Mouse (Mus musculus) heart, postnatal 0 days (tissue): ENCODE results near the gene Tarm1. TPM values are rescaled to one million over a fixed set of nuclear protein-coding genes. Genes with fewer than 3 reads are reported as not detected.

Experiments
- ATAC-seq: fragments of 200-750 bp; cut with Nextera tagmentation; 2 replicates; pipeline ENCODE4 v1.8.0; 2017; ENCODE audit warnings: low read depth, moderate number of reproducible peaks, moderate library complexity; ENCODE audit not compliant: insufficient read depth
- DNase-seq: peaks from one replicate; pipeline ENCODE4 v3.0.0-alpha.2; 2016; ENCODE audit warnings: low spot score
- H3K27ac ChIP-seq: fragments of 300-500 bp; sonication (generic); 2 replicates; pipeline ENCODE4 v1.5.1; 2014; ENCODE audit warnings: low read depth, mild to moderate bottlenecking
- H3K27me3 ChIP-seq: fragments of 300-500 bp; sonication (generic); 2 replicates; pipeline ENCODE4 v1.6.1; 2014; ENCODE audit warnings: low read length, mixed read lengths; ENCODE audit not compliant: control insufficient read depth, insufficient read depth
- H3K36me3 ChIP-seq: fragments of 300-500 bp; sonication (generic); replicated peaks from 2 replicates; pipeline ENCODE4 v1.6.1; 2014; ENCODE audit warnings: low read length, mixed read lengths; ENCODE audit not compliant: control insufficient read depth, insufficient read depth
- H3K4me1 ChIP-seq: fragments of 300-500 bp; sonication (generic); 2 replicates; pipeline ENCODE4 v1.6.1; 2014; ENCODE audit warnings: antibody characterized with exemption; ENCODE audit not compliant: control insufficient read depth, insufficient read depth
- H3K4me2 ChIP-seq: fragments of 300-500 bp; sonication (generic); 2 replicates; pipeline ENCODE4 v1.6.1; 2014; ENCODE audit warnings: low read depth, mild to moderate bottlenecking, low read length, moderate library complexity
- H3K4me3 ChIP-seq: fragments of 300-500 bp; sonication (generic); 2 replicates; pipeline ENCODE4 v1.5.1; 2014; ENCODE audit warnings: low read depth, low read length
- H3K9ac ChIP-seq: fragments of 300-500 bp; sonication (generic); replicated peaks from 2 replicates; pipeline ENCODE4 v1.6.1; 2014; ENCODE audit warnings: low read depth, low read length, mixed read lengths
- H3K9me3 ChIP-seq: fragments of 300-500 bp; sonication (generic); replicated peaks from 2 replicates; pipeline ENCODE4 v1.6.1; 2016; ENCODE audit warnings: low read length; ENCODE audit not compliant: control insufficient read depth
- CTCF ChIP-seq: IDR thresholded peaks from 2 replicates; pipeline ENCODE4 v1.5.1; 2016; ENCODE audit warnings: antibody characterized with exemption, control low read depth, low read depth
- EP300 ChIP-seq: IDR thresholded peaks from 2 replicates; pipeline ENCODE4 v1.6.1; 2016; ENCODE audit warnings: antibody characterized with exemption, low read depth
- WGBS: fragments of 180-500 bp; shearing (Covaris S2); extraction: QIAGEN DNeasy Blood & Tissue Kit; methylation state at CpG from one replicate; pipeline ENCODE4 v1.1.7; 2014; 5-methylcytosine and 5-hydroxymethylcytosine counted together
- polyA plus RNA-seq: library from polyadenylated mRNA; unstranded; fragments of >200 nt; fragmentation: Nextera tagmentation; extraction: Ambion mirVana; gene quantifications from 2 replicates; pipeline ENCODE4 v1.2.1, GENCODE M21; 2015
- total RNA-seq: library from RNA; depleted of rRNA; stranded (reverse); fragments of >200 nt; gene quantifications from 2 replicates; pipeline ENCODE4 v1.2.3, GENCODE M21; 2014; ENCODE audit warnings: low replicate concordance

Tarm1 gene
- total and polyA plus RNA-seq, 2 experiments from 2014 or later = not detected

- Histone ChIP-seq H3K36me3 (no peaks in the 10 kb centered on the region), H3K9ac (no peak overlapping the region), H3K4me2 (no peak overlapping the region), H3K27ac (no peak overlapping the region), H3K4me1 (no peaks in the 10 kb centered on the region), H3K27me3 (no peaks in the 10 kb centered on the region), H3K4me3 (no peak overlapping the region), H3K9me3 (no peaks in the 10 kb centered on the region)
- TF ChIP-seq CTCF = no peak
- no peak for TF ChIP-seq EP300
- no peak for ATAC-seq
- no peak for DNase-seq
- WGBS = 10% methylated on average over 19 of the region's 19 CpGs
Measured at GRCm38 (mm10) chr7:3474291-3475080, 27.9 kb downstream of the Tarm1 start.

- H3K4me2 ChIP-seq = no peak overlapping the region
- H3K4me3 ChIP-seq = no peak overlapping the region
- ATAC-seq = no peak
- TF ChIP-seq EP300 = no peak
- TF ChIP-seq CTCF = no peak
- no peaks in the 10 kb centered on the region for H3K4me1 ChIP-seq
- H3K36me3 ChIP-seq = no peaks in the 10 kb centered on the region
- H3K27ac ChIP-seq = no peak overlapping the region
- H3K9ac ChIP-seq = no peak overlapping the region
- DNase-seq = no peak
- H3K27me3 ChIP-seq = no peaks in the 10 kb centered on the region
- 62% methylated on average over 3 of the region's 3 CpGs for WGBS
- H3K9me3 ChIP-seq = no peaks in the 10 kb centered on the region
Measured at GRCm38 (mm10) chr7:3472774-3473173, 29.6 kb downstream of the Tarm1 start.

- Histone ChIP-seq H3K4me3 (no peak overlapping the region), H3K27ac (no peak overlapping the region), H3K27me3 (no peaks in the 10 kb centered on the region), H3K4me2 (no peak overlapping the region), H3K9me3 (no peaks in the 10 kb centered on the region), H3K36me3 (no peaks in the 10 kb centered on the region), H3K4me1 (no peaks in the 10 kb centered on the region), H3K9ac (no peak overlapping the region)
- DNase-seq (no peak), ATAC-seq (no peak)
- TF ChIP-seq EP300 (no peak), CTCF (no peak)
- 44% methylated on average over 2 of the region's 2 CpGs for WGBS
Measured at GRCm38 (mm10) chr7:3468614-3469013, 33.8 kb downstream of the Tarm1 start.

DNA sequence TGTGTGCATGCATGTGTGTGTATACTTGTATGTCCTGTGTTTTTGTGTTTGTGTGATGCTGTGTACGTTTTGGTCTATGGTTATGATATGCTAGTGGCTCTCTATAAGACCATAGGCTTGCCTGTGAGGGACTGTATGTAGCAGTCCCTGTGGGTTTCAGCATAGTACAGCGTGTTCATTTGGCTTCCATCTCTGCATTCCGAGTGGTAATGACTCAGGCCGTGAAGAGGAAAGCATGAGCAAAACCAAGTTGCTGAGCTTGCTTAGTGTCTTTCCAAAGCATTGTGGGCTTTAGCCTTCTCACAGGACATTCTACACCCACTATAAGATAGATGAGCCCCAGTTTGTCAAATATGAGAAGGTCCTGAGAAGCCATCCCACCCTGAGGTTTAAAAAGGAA lies 39.1 kb downstream of the Tarm1 start:
- no peaks in the 10 kb centered on the region for H3K9me3 ChIP-seq
- WGBS = 75% methylated on average over 4 of the region's 4 CpGs
- ATAC-seq = no peak

DNA sequence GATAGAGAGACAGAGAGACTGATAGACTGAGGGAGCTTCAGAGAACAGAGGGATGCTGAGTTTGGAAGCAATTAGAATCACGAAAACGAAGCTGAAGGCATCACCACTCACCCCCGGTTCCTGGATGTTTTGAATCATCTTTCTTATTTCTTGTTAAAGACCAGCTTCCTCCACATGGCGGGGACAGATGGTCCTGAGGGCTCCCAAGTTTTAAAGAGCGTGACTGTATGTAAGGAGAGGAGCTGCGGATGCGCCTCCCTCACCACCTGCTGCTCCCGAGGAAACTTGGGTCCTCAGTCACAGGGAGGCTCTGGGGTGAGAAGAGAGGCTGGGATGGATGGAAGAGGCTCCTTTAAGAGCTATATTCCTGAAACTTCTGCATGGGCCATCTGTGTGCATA lies 42.2 kb downstream of the Tarm1 start:
- Histone ChIP-seq H3K4me3 (no peak overlapping the region), H3K9me3 (no peaks in the 10 kb centered on the region), H3K27ac (no peak overlapping the region), H3K9ac (no peak overlapping the region), H3K4me1 (no peaks in the 10 kb centered on the region), H3K36me3 (no peaks in the 10 kb centered on the region), H3K4me2 (no peak overlapping the region), H3K27me3 (no peaks in the 10 kb centered on the region)
- no peak for DNase-seq
- TF ChIP-seq CTCF (no peak), EP300 (no peak)
- WGBS = 76% methylated on average over 8 of the region's 8 CpGs
- ATAC-seq = no peak

More for the DNA sequence above, 39.1 kb downstream of the Tarm1 start:
- no peak overlapping the region for H3K9ac ChIP-seq
- H3K4me1 ChIP-seq = no peaks in the 10 kb centered on the region
- no peaks in the 10 kb centered on the region for H3K27me3 ChIP-seq
- no peaks in the 10 kb centered on the region for H3K36me3 ChIP-seq
- no peak overlapping the region for H3K4me2 ChIP-seq
- TF ChIP-seq EP300 (no peak), CTCF (no peak)
- H3K4me3 ChIP-seq = no peak overlapping the region
- no peak overlapping the region for H3K27ac ChIP-seq
- DNase-seq = no peak

GRCm38 (mm10) chr7:3457841-3458217 lies 44.6 kb downstream of the Tarm1 start:
- Histone ChIP-seq H3K9ac (no peak overlapping the region), H3K27ac (no peak overlapping the region), H3K4me3 (no peak overlapping the region), H3K9me3 (no peaks in the 10 kb centered on the region), H3K36me3 (no peaks in the 10 kb centered on the region), H3K4me2 (no peak overlapping the region), H3K27me3 (no peaks in the 10 kb centered on the region), H3K4me1 (no peaks in the 10 kb centered on the region)
- DNase-seq (no peak), ATAC-seq (no peak)
- 71% methylated on average over 9 of the region's 9 CpGs for WGBS
- TF ChIP-seq CTCF = no peak
- no peak for TF ChIP-seq EP300
